Mouse (Mus musculus) heart, adult 2 months (tissue): Measurements from ENCODE around the gene Adamtsl1.

ENCODE experiments used
- CTCF ChIP-seq: fragments of 200-600 bp; IDR thresholded peaks from 2 replicates; pipeline ENCODE4 v1.8.1; 2022; ENCODE audit warnings: antibody characterized with exemption, mild to moderate bottlenecking, moderate library complexity
- EP300 ChIP-seq: fragments of 200-500 bp; IDR thresholded peaks from 2 replicates; pipeline ENCODE4 v1.6.1; 2011; ENCODE audit warnings: low read depth, low read length, control low read depth; ENCODE audit not compliant: insufficient read depth
- POLR2A ChIP-seq: fragments of 200-500 bp; IDR thresholded peaks from 2 replicates; pipeline ENCODE4 v1.6.1; 2011; ENCODE audit warnings: mild to moderate bottlenecking, low read depth, low read length, control low read depth; ENCODE audit not compliant: insufficient read depth

DNA sequence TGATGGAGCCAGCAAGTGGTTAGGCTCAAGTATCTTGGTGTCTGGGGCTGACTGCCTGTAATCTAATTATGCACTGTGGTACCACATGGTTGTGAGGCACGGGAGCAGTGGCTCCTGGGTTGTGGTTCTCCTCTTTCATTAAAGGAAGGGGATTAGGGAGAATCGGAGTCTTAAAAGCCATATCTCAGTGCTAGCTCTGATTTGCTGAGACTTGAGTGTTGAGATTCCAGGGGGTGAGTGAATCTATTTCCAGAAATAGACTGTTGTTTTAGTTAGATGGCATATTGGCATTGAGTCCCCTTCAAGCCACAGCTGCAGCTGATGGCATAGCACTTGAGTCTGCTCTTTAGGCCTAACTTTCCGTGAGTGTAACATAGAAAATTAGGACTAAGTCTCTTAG, 877.2 kb downstream of the Adamtsl1 start:
- TF ChIP-seq CTCF (no peak), POLR2A (no peak), EP300 (no peak)
